Mouse (Mus musculus) lung, embryonic 15.5 days (tissue): ENCODE measurements around the gene Zfp949. TPM values are rescaled to one million over a fixed set of nuclear protein-coding genes. Genes with fewer than 3 reads are reported as not detected.

Source experiments
- ATAC-seq: fragments of 200-750 bp; cut with Nextera tagmentation; 2 replicates; pipeline ENCODE4 v1.8.0; 2017; ENCODE audit warnings: moderate number of reproducible peaks, borderline replicate concordance; ENCODE audit not compliant: low FRiP score, low TSS enrichment; ENCODE audit errors: extremely low read depth
- H3K27ac ChIP-seq: fragments of 300-500 bp; sonication (generic); 2 replicates; pipeline ENCODE4 v1.5.1; 2015; ENCODE audit warnings: moderate library complexity, mild to moderate bottlenecking, inconsistent platforms
- H3K27me3 ChIP-seq: fragments of 300-500 bp; sonication (generic); 2 replicates; pipeline ENCODE4 v1.6.1; 2015; ENCODE audit warnings: inconsistent platforms
- H3K36me3 ChIP-seq: fragments of 300-500 bp; sonication (generic); 2 replicates; pipeline ENCODE4 v1.6.1; 2015; ENCODE audit warnings: inconsistent platforms
- H3K4me1 ChIP-seq: fragments of 300-500 bp; sonication (generic); 2 replicates; pipeline ENCODE4 v1.6.1; 2015; ENCODE audit warnings: inconsistent platforms
- H3K4me2 ChIP-seq: fragments of 300-500 bp; sonication (generic); 2 replicates; pipeline ENCODE4 v1.6.1; 2015; ENCODE audit warnings: inconsistent platforms, mild to moderate bottlenecking, moderate library complexity
- H3K4me3 ChIP-seq: fragments of 300-500 bp; sonication (generic); 2 replicates; pipeline ENCODE4 v1.5.1; 2015; ENCODE audit warnings: mild to moderate bottlenecking, inconsistent platforms
- H3K9ac ChIP-seq: fragments of 300-500 bp; sonication (generic); 2 replicates; pipeline ENCODE4 v1.6.1; 2015; ENCODE audit warnings: inconsistent platforms
- H3K9me3 ChIP-seq: fragments of 300-500 bp; sonication (generic); 2 replicates; pipeline ENCODE4 v1.6.1; 2016; ENCODE audit warnings: inconsistent platforms
- WGBS: fragments of 180-500 bp; shearing (Covaris S2); methylation state at CpG from one replicate; pipeline ENCODE4 v1.1.7; 2015; 5-methylcytosine and 5-hydroxymethylcytosine counted together
- polyA plus RNA-seq: library from polyadenylated mRNA; unstranded; fragments of >200 nt; fragmentation: Nextera tagmentation; extraction: Ambion mirVana; gene quantifications from 2 replicates; pipeline ENCODE4 v1.2.1, GENCODE M21; 2015

Gene Zfp949
- polyA plus RNA-seq = 11.1 and 12.0 TPM in 2 replicates

DNA sequence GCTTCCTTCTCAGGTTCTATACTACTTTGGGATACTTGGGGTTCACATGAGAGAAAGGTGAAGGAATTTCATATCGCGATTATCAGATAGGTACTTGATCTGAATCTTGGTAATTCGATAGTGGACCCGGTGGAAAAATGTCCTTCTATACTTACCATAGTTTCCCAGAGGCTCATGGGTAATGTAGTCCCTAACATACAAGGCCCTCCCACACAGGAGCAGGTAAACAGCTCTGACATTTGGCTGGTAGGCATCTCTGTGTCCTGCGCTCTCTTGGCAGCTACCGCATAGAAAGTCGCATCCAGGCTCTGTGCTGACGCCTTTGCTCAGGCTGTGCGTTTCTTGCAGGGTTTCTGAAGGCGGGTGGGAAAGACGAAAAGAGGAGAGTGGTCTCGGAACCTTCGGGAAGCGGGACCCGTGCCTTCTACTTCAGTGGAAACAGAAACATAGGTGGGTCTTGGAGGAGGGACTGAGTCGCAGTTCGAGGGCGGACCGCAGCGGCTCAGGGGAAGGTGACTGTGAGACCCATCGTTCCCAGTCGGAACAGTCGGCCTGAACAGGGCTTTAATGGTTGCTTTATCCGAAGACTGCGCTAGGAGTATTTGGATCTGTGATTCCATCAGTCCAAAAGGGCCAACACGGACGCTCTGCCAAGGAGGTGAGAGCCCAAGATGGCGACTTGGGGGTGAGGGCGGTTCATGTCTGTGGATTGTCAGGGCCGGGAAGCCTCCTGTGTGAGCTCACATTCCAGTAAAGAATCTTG, at the start of gene Zfp949:
Zfp949 (plus strand) TSS at position 170 of the 763 bp plus-strand sequence.
- peak within 1 kb of the TSS; percentile 78 for H3K27ac ChIP-seq
- peaks cover 3% of the 10 kb centered on the region; the same call in 1 of the 2 replicates for H3K36me3 ChIP-seq
- H3K4me2 ChIP-seq = peak within 1 kb of the TSS; percentile 62
- peak within 1 kb of the TSS; percentile 73 for H3K9ac ChIP-seq
- H3K9me3 ChIP-seq = no peaks in the 10 kb centered on the region
- H3K27me3 ChIP-seq = no peaks in the 10 kb centered on the region
- H3K4me3 ChIP-seq = peak within 1 kb of the TSS; percentile 92
- peaks cover 14% of the 10 kb centered on the region for H3K4me1 ChIP-seq
- under 1% methylated on average over 30 of the region's 30 CpGs for WGBS
- ATAC-seq = peak; percentile 90

DNA sequence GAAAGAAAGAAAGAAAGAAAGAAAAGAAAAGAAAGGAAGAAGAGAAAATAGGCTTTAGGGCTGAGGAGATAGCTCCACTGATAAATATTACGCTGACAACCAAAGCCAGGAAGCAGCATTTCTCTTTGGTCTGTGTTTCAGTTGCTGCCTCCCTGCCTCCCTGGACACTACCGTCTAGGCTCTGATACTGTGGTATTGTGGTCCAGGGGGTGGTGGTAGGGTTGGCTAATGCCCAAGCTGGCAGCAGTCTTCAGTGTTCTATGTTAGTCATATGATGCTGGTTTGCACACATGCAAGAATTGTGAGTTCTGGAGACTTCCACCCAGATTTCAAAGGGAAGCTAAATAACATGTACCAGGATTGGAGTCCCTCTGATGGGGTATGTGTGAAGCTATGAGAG, 47.7 kb upstream of the Zfp949 start:
- no peak for ATAC-seq
- no peak overlapping the region for H3K27ac ChIP-seq

DNA sequence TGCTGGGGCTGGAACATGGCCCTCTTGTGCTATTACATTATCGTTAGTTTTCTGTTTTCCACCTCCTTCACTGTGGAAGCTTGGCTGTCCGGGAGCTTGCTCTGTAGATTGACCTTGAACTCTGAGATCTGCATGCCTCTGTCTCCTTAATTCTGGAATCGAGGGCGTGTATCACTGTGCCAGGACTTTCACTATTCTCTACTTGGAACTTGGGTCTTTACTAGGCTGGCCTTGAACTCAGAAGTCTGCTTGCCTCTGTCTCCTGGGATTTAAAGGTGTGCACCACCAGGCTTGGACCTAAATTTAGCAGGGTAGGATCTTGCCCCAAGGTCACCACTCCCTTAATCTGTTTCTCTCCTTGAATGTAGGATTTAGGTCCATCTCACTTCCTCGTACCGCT, 46.0 kb upstream of the Zfp949 start:
- H3K27ac ChIP-seq = no peak overlapping the region
- H3K9me3 ChIP-seq = no peaks in the 10 kb centered on the region
- no peaks in the 10 kb centered on the region for H3K27me3 ChIP-seq
- no peaks in the 10 kb centered on the region for H3K36me3 ChIP-seq
- no peaks in the 10 kb centered on the region for H3K4me1 ChIP-seq
- WGBS = 78% methylated on average over 6 of the region's 6 CpGs
- no peak overlapping the region for H3K9ac ChIP-seq
- ATAC-seq = no peak
- no peak overlapping the region for H3K4me3 ChIP-seq
- H3K4me2 ChIP-seq = no peak overlapping the region

More for the DNA sequence above, 47.7 kb upstream of the Zfp949 start:
- Histone ChIP-seq H3K36me3 (no peaks in the 10 kb centered on the region), H3K4me1 (no peaks in the 10 kb centered on the region), H3K4me2 (no peak overlapping the region), H3K4me3 (no peak overlapping the region), H3K9me3 (no peaks in the 10 kb centered on the region), H3K9ac (no peak overlapping the region), H3K27me3 (no peaks in the 10 kb centered on the region)
- 76% methylated on average over 2 of the region's 2 CpGs for WGBS

DNA sequence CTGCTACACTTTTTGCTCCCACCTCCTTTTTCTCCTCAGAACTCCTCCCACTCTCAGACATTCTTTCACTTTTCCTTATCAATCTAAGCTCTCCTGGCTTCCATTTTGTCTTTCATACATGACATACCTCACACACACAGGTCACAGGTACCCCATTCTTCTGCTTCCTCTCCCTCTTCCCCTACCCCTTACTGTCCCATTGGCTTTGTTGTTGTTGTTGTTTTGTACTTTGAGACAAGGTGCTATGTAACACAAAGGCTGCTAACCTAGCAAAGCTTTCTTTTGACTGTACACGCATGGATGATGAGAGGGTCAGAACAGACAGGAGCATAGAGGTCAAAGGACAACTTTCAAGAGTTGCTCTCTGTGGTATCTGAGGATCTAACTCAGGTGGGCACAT, 32.3 kb upstream of the Zfp949 start:
- Histone ChIP-seq H3K4me1 (peaks cover 2% of the 10 kb centered on the region), H3K4me3 (no peak overlapping the region), H3K27ac (no peak overlapping the region), H3K9ac (no peak overlapping the region), H3K9me3 (no peaks in the 10 kb centered on the region), H3K27me3 (no peaks in the 10 kb centered on the region), H3K4me2 (no peak overlapping the region), H3K36me3 (peaks cover 5% of the 10 kb centered on the region)
- no peak for ATAC-seq
- 82% methylated on average over 1 of the region's 1 CpGs for WGBS

DNA sequence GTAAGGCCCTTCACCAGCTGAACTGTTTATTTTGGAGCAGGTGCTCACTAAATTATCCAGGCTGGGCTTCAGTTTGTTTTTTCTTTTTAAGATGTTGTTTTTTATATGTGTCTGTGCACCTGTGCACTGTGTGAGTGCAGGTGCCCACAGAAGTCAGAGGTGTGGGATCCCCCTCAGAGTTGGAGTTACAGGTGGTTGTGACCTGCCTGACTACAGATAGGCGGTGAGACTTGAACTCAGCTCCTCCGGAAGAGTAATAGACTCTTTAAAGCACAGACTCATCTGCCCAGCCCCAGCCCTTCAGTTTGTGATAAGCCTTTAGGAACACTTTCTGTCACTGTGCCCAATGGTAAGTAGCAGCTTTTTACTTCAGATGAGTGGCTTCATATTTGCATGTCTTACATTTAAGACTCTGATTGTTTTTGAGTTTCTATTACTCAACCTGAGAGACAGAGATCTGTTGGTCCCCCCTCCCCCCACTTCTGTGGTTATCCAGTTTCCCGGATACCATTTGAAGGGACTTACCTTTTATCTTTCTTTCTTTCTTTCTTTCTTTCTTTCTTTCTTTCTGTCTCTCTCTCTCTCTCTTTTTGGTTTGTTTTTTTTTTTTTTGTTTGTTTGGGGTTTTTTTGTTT, 31.3 kb upstream of the Zfp949 start:
- H3K9ac ChIP-seq = no peak overlapping the region
- H3K4me1 ChIP-seq = peaks cover 10% of the 10 kb centered on the region
- no peaks in the 10 kb centered on the region for H3K27me3 ChIP-seq
- no peak overlapping the region for H3K4me3 ChIP-seq
- 78% methylated on average over 3 of the region's 3 CpGs for WGBS
- H3K9me3 ChIP-seq = no peaks in the 10 kb centered on the region
- H3K4me2 ChIP-seq = no peak overlapping the region
- no peak overlapping the region for H3K27ac ChIP-seq
- ATAC-seq = no peak
- H3K36me3 ChIP-seq = peaks cover 12% of the 10 kb centered on the region

DNA sequence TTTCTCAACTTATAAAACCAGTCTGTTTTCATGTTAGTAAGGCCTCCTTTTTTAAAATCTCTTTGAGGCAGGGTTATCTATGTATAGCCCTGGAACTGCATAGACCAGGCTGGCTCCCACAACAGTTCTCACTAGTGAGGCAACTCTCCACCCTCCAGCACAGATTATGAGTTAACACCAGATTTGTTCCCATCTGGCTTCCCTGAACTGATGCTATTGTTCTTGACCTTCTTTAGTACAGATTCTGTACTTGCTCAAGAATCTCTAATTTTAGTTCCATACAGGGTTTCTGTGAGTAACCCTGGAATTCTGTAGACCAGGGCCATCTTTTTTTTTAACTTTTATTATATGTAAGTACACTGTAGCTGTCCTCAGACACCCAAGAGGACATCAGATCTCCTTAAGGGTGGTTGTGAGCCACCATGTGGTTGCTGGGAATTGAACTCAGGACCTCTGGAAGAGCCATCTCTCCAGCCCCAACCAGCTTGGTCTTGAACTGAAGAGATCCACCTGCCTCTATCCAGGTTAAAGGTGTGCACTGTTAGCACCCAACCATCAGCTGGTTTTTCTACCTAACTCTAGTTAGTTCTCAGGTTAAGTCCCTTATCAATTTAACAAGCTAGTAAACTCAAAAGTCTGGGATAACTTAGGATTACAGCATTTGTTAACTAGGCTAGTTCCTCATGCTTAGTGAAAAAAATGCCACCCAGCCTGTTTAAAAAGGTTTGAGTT, 28.3 kb upstream of the Zfp949 start:
- H3K36me3 ChIP-seq = peaks cover 12% of the 10 kb centered on the region
- H3K27ac ChIP-seq = no peak overlapping the region
- no peak for ATAC-seq
- peaks cover 10% of the 10 kb centered on the region for H3K4me1 ChIP-seq
- H3K4me3 ChIP-seq = no peak overlapping the region
- H3K4me2 ChIP-seq = no peak overlapping the region
- H3K9me3 ChIP-seq = no peaks in the 10 kb centered on the region
- H3K27me3 ChIP-seq = no peaks in the 10 kb centered on the region
- H3K9ac ChIP-seq = no peak overlapping the region

DNA sequence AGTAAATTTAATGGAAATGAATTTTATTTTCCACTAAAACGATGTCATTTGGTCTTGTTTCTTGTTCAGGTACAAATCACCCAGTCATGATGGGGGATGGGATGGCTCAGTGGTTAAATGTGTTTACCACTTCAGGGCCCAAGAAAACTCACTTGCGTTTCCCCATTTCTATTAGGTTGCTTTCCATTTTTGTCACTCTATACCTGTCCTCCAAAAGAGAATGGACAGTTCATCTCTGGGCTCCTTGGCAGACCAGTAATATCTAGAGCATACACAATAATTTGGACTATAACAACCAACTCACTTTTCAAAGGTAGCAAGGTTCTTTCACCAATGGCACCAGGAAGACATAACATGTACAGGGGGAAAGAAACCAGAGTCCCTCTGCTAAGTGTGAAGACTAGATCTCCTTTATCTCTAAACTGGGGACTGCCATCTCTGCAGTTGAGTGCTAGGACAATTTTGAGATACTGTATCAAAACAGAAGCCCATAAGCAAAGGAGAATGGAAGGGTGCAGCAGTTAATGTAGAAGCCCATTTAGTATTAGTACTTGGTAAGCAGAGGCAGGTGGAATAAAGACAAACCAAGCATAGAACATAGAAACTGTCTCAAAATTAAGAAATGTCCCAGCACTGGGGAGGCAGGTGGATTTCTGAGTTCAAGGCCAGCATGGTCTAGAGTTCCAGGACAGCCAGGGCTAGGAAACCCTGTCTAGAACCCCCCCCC, 27.5 kb upstream of the Zfp949 start:
- Histone ChIP-seq H3K27ac (no peak overlapping the region), H3K9ac (no peak overlapping the region)

DNA sequence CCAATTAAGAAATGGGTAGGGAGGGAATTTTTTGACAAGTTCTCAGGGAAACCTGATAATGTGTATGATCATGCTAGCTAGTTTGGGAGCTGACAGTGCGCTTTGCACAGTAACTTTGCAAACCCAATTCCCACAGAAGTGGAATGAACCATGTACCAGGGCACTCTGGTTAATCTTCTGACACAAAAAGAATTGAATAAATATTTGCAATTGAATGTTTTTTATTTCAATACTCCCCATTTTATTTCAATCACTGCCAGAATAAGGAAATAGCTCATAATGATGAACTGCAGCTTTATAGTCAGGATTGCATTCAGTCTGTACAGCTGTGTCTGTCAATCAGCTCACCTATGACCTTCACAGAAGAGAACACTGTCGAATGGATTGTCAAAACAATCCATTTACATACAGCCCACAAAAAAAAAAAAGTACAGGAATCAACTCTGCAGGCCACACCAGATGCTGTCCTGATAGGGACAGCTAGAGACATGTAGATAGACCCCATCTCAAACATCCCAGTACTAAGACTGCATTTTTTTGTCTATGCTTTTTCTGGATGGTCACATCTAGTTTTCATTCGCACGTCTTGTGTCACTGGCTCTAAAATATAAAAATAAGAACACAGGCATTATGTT, 26.9 kb upstream of the Zfp949 start:
- no peaks in the 10 kb centered on the region for H3K27me3 ChIP-seq
- peak overlapping the region; percentile 61 for H3K4me3 ChIP-seq
- H3K36me3 ChIP-seq = peaks cover 12% of the 10 kb centered on the region
- peak overlapping the region; percentile 48 for H3K4me2 ChIP-seq
- no peaks in the 10 kb centered on the region for H3K9me3 ChIP-seq
- peak overlapping the region; percentile 77; the same call in 1 of the 2 replicates for H3K9ac ChIP-seq
- no peak overlapping the region for H3K27ac ChIP-seq
- no peak for ATAC-seq
- peaks cover 10% of the 10 kb centered on the region for H3K4me1 ChIP-seq
- 26% methylated on average over 4 of the region's 4 CpGs for WGBS

More for the DNA sequence above, 27.5 kb upstream of the Zfp949 start:
- H3K9me3 ChIP-seq = no peaks in the 10 kb centered on the region
- no peak for ATAC-seq
- peak overlapping the region; percentile 61; the same call in 1 of the 2 replicates for H3K4me3 ChIP-seq
- peaks cover 12% of the 10 kb centered on the region for H3K36me3 ChIP-seq
- 31% methylated on average over 2 of the region's 2 CpGs for WGBS
- peak overlapping the region; percentile 48 for H3K4me2 ChIP-seq
- H3K4me1 ChIP-seq = peaks cover 10% of the 10 kb centered on the region
- no peaks in the 10 kb centered on the region for H3K27me3 ChIP-seq

DNA sequence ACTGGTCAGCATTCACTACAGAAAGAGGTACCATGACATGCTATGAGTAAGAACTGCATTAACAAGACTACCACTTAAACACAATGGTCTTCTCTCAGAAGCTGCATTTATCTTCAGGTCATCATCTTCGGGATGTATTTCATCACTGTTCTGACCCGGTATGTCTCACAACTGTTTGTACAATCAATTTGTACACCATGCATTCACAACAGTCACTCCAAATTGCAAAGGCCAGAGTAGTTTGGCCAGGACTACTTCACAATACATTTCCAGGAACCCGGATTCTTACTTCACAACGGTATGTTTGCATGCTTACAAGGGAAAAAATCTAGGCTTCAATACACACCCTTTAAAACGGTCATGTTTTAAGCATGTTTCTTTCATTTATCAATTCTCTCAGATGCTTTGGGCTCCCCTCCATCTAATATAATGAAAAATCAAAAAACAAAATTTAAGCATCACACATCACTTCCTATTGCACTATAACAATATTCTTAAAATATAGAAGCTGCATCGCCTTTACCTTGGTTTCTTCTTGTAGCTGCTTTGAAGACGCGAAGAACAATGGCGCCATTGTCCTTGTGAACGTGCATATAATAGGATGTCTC, 25.8 kb upstream of the Zfp949 start:
- Histone ChIP-seq H3K4me3 (peak overlapping the region; percentile 61), H3K4me2 (peak overlapping the region; percentile 48), H3K4me1 (peaks cover 10% of the 10 kb centered on the region), H3K9ac (peak overlapping the region; percentile 77), H3K27ac (peak overlapping the region; percentile 78), H3K9me3 (no peaks in the 10 kb centered on the region), H3K27me3 (no peaks in the 10 kb centered on the region), H3K36me3 (peaks cover 12% of the 10 kb centered on the region)
- ATAC-seq = no peak
- WGBS = under 1% methylated on average over 10 of the region's 10 CpGs

DNA sequence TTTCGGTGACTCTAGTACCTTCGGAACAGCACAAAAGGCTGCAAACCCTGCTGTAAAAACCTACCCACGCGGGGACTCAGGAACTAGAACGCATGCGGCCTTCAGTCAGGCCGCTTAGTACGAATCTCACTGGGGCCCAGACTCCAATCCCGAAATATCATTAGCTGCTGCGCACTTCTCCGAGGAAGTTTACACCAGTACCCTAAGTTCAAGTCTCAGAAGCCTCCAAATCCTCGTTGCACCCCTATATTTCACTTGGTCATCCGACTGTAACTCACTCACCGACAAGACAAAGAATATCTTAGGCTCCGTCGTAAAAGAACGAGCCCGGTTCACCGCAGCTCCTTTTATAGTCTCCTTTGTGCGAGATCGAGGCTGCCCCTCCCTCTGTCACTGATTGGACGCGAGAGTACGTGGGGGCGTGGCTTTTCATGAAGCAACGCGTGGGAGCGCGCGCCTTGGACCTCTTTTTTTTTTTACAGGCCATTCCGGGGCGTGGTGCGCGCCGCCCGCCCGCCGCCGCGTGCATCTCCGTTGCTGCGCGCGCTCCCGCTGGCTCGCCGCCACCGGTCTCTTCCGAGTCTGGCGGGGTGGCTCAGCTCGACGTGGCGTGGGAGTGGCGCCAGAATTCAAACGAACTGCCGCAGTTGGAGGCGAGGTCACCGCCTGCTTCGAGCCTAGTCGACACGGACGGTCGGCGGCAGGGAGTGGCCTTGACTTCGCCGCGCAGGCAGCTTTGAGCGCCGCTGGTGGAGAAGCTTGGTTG, 25.1 kb upstream of the Zfp949 start:
- H3K36me3 ChIP-seq = peaks cover 12% of the 10 kb centered on the region
- under 1% methylated on average over 69 of the region's 69 CpGs for WGBS
- peak; percentile 96 for ATAC-seq
- peaks cover 10% of the 10 kb centered on the region for H3K4me1 ChIP-seq
- peak overlapping the region; percentile 61 for H3K4me3 ChIP-seq
- H3K9ac ChIP-seq = peak overlapping the region; percentile 77
- H3K27ac ChIP-seq = peak overlapping the region; percentile 90
- H3K4me2 ChIP-seq = peak overlapping the region; percentile 82
- no peaks in the 10 kb centered on the region for H3K27me3 ChIP-seq
- H3K9me3 ChIP-seq = no peaks in the 10 kb centered on the region
